Mouse (Mus musculus): ENCODE results near the gene Trmt44. TPM values are rescaled to one million over a fixed set of nuclear protein-coding genes. Genes with fewer than 3 reads are reported as not detected.
A peak's percentile ranks its signal among the peaks of the same experiment; 100 is the strongest.
"Not testable (repeated sequence)": the region's sequence is repeated elsewhere in the genome, so short reads cannot be mapped to it uniquely, and the experiment has no call there.

Gene Trmt44
- total RNA-seq, 2 experiments from 2014 or later: 10.9 to 11.9 TPM

DNA sequence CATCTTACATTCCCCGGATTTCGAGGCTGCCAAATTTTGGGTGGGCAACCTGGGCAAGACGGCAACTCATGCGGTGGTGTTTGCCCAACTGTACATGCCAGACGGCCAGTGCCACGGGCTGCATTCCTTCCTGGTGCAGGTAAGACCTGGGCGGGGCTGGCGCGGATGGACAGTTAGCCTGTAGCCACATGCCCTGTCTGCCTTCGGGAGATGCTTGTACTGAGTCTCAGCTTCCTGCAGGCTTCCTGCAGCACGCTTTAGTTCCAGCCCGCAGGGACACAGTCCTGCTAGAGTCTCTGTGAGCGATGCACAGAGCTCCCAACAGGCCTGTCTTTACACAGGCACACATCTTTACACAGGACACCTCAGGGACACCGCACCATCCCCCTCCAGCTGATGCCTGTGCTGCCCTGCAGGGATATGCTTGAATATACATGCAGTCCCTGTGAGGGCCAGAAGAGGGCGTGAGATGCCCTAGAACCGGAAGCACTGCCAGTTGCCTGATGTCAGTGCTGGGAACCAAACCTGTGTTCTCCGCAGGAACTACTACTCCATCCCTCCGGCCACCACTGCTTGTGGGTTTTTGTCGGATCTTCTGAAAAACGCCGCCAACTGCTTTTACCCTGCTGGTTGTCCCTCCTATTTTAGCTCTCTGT lies 17.3 kb upstream of the Trmt44 start:
- DNase-seq: no peak
- intact Hi-C loops (cut with DNase I): loop anchor here (10.0 kb wide), 1 partner anchor 263 kb away; no protein-coding TSS in a partner anchor

GRCm38 (mm10) chr5:35591497-35591896 lies 16.6 kb upstream of the Trmt44 start:
- intact Hi-C loops (cut with DNase I): loop anchor here (10.0 kb wide), 1 partner anchor 263 kb away; no protein-coding TSS in a partner anchor

DNA sequence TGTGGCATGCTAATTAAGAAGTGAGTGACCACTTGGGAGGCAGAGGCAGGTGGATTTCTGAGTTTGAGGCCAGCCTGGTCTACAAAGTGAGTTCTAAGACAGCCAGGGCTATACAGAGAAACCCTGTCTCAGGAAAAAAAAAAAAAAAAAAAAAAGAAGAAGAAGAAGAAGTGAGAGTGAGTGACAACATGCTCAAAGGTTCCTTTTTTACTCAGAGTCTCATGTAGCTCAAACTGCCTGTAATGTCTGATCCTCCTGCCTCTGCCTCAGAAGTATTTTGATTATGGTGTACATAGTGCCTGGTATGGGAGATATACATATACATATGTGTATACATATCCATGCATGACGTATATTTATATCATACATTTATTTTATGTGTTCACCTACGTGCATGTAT lies 9.4 kb upstream of the Trmt44 start:
- DNase-seq; intact Hi-C loops (cut with DNase I): not testable (repeated sequence)

More at GRCm38 (mm10) chr5:35591497-35591896, 16.6 kb upstream of the Trmt44 start:
- DNase-seq: no peak

- intact Hi-C loops (cut with DNase I): no loop called here
- no peak for DNase-seq
Observed at GRCm38 (mm10) chr5:35583221-35583783, 8.4 kb upstream of the Trmt44 start.

- intact Hi-C loops (cut with DNase I): no loop called here
- peak; percentile 95 for DNase-seq
Observed at GRCm38 (mm10) chr5:35582445-35583220, 7.8 kb upstream of the Trmt44 start, which contains the start of gene Acox3. Gene Acox3 (plus strand): TSS chr5:35583040.

- intact Hi-C loops (cut with DNase I): no loop called here
Observed at GRCm38 (mm10) chr5:35580156-35580922, 5.5 kb upstream of the Trmt44 start.

GRCm38 (mm10) chr5:35579247-35579893 lies 4.5 kb upstream of the Trmt44 start:
- DNase-seq: no peak
- intact Hi-C loops (cut with DNase I): no loop called here

More at GRCm38 (mm10) chr5:35580156-35580922, 5.5 kb upstream of the Trmt44 start:
- no peak for DNase-seq

GRCm38 (mm10) chr5:35578411-35578810 lies 3.5 kb upstream of the Trmt44 start:
- intact Hi-C loops (cut with DNase I): no loop called here
- no peak for DNase-seq

GRCm38 (mm10) chr5:35576409-35577020 lies 1.6 kb upstream of the Trmt44 start:
- intact Hi-C loops (cut with DNase I): no loop called here
- no peak for DNase-seq

- DNase-seq: no peak
- intact Hi-C loops (cut with DNase I): no loop called here
Observed at GRCm38 (mm10) chr5:35571546-35571945, 3.3 kb downstream of the Trmt44 start.

DNA sequence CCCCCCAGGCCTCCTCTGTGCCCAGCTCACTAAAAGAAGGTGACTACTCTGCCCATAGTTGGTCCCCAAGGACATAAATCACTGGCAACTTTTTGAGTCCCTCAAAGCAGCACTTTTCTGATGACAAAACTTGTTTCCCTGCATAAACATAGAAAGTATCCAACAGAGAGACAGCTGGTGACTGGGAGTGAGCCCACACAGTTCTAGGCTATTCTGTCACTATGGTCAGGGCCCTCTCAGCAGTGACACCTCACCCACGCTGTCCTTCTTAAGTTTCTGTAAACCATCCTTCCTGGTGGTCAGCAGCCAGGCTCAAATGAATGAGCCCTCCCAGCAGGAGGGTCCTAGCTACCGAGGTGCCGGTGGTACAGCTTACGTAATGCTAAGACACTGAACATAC lies 8.2 kb downstream of the Trmt44 start:
- intact Hi-C loops (cut with DNase I): no loop called here
- DNase-seq: no peak

- intact Hi-C loops (cut with DNase I): no loop called here
- no peak for DNase-seq
Observed at GRCm38 (mm10) chr5:35565217-35565616, 9.7 kb downstream of the Trmt44 start.

DNA sequence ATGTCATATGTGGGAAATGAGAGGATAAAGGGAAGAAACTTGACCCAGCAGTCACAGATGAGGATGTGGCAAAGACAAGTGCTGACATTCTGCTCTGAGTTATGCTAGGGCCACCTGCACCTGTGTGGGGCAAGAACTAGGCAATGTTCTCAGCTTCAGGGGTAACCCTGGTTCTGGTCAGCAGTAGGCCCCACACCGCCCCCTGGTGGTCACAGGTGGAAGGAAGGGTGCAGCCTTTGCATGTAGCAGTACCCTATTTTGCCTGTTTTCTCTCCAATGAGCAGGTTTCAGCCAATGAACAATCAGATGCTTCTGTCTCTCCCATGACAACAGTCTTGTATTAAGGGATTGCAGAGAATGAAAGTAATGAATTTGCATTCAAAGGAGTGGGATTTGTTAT lies 11.4 kb downstream of the Trmt44 start:
- intact Hi-C loops (cut with DNase I): no loop called here
- peak; percentile 85 for DNase-seq

DNA sequence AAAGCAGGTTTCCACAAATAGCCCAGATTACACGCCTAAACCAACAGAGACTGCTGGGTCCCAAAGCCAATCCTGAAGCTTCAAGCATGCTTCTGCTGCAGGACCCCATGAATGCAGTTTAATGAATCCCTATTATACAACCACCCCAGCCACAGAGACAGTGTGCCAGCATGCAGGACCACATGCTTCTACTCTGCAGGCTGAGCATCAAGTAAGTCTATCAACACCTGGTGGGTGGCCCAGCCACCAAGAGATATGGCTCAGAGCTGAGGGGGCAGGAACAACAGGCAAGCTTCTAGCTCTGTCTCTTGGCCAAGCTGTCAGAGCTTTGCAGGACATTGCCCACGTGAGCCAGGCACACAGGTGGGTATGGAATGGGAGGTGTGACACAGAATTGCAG lies 12.3 kb downstream of the Trmt44 start:
- DNase-seq: no peak
- intact Hi-C loops (cut with DNase I): no loop called here

DNA sequence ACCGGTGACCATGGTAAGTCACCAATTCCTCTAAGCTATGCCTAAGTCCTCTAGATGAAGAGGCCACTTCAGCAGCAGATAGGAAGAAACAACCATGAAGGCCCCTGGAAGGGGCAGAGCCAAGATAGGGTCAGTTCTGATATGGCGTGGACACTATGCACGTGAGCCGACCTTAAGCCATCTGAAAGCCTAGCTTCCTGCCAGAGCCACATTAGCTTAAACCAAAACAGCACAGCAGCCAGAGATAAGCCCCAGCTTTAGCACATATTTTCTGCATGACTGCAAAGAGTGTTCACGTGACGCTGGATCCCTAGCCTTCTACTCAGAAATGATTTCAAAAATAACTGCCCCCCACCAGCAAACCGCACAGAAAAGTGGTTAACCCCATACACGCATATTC lies 15.4 kb downstream of the Trmt44 start:
- no peak for DNase-seq
- intact Hi-C loops (cut with DNase I): no loop called here

GRCm38 (mm10) chr5:35557946-35558621 lies 16.8 kb downstream of the Trmt44 start:
- DNase-seq: peak; percentile 23

DNA sequence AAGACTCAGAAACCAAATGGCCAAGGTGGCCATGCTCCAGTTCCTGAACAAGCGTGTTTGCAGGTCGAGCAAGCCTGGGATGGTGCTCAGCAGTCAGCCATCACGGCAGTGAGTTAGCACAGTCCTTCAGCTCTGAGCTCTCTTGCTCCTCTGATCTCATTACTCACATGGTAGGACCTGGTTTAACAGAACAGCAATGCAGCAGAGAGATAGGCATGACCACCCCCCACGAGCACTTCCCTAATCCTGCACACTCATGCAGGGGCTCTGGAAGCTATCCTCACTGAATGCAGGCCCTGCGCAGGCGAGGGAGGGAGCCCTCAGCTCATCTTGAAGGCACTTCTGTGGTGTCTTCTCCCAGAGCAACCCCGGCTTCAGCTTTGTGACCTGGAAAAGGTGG lies 18.5 kb downstream of the Trmt44 start:
- intact Hi-C loops (cut with DNase I): no loop called here
- DNase-seq: no peak

More at GRCm38 (mm10) chr5:35557946-35558621, 16.8 kb downstream of the Trmt44 start:
- intact Hi-C loops (cut with DNase I): no loop called here

DNA sequence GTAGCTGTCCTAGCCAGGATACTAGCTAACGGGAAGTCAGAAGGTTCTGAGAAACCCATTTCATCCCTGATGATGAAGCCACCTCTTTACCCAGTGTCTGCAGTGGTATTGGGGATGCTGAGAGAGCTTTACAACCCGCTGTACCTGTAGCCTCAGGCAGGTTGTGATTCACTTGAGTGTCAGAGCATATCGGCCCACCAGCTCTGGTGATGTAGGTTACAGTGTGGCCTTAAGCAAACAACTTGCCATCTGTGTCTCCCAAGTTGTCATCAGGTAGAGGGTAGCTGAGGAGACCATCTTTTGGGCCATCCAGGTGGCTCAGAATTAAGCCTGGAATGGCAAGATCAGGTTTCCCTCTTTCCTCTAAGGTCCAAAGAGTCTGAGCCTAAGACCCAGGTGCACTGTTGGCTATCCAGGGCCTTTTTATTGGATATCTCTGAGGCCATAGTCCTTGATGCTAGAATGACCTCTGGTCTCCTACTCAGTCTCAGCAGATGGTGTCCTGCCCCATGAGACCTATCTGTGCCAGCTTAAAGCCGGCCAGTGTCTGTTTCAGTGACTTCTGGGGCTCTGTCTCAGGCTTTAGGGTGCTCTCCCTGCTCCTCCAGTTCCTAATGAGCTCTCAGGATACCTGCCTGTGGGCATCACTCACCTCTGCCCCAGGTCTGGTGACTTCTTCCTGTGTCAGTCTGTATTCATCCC lies 21.9 kb downstream of the Trmt44 start:
- intact Hi-C loops (cut with DNase I): no loop called here
- no peak for DNase-seq
